Mouse (Mus musculus) urinary bladder, postnatal 10 days (tissue): ENCODE data around the gene Sdf4.

Experiments
- DNase-seq: peaks from one replicate; pipeline ENCODE4 v3.0.0; 2022; ENCODE audit warnings: low spot score

The Sdf4 gene

GRCm38 (mm10) chr4:156055173-156055572 is 62.5 kb downstream of the Sdf4 start:
- no peak for DNase-seq

- DNase-seq, result no peak
Observed at GRCm38 (mm10) chr4:156057702-156058101, 65.0 kb downstream of the Sdf4 start.

GRCm38 (mm10) chr4:156058826-156059225 is 66.2 kb downstream of the Sdf4 start:
- DNase-seq, result no peak

GRCm38 (mm10) chr4:156059261-156059660 is 66.6 kb downstream of the Sdf4 start, which contains the start of gene Ttll10:
Gene Ttll10, minus strand, starts transcription at chr4:156059414.
- DNase-seq, result no peak

GRCm38 (mm10) chr4:156059713-156060112 is 67.0 kb downstream of the Sdf4 start:
- peak; percentile 39 for DNase-seq
